Mouse (Mus musculus) Patski (cell line): ENCODE results near the gene Prorsd1. TPM values are rescaled to one million over a fixed set of nuclear protein-coding genes. Genes with fewer than 3 reads are reported as not detected.

Source experiments
- ATAC-seq: fragments of 100-300 bp; one replicate; pipeline ENCODE4 v1.8.0; 2021
- CTCF ChIA-PET: fragments of 350-600 bp; sonication (Branson Sonifier 250); formaldehyde crosslinking; loops from one replicate; lab custom pipeline; 2022; ENCODE audit warnings: inconsistent platforms; lab: Charles Lee
- POLR2A ChIA-PET: fragments of 350-600 bp; sonication (Branson Sonifier 250); formaldehyde crosslinking; loops from one replicate; lab custom pipeline; 2022; ENCODE audit warnings: antibody characterized with exemption, inconsistent platforms; lab: Charles Lee
- DNase-seq: peaks from one replicate; pipeline ENCODE4 v3.0.0-alpha.2; 2011; ENCODE audit warnings: low read depth, low spot score
- H3K27me3 ChIP-seq: fragments of 371-371 bp; one replicate; pipeline ENCODE4 v1.5.1; 2021
- CTCF ChIP-seq: fragments of 100-300 bp; IDR thresholded peaks from one replicate; pipeline ENCODE4 v1.5.1; 2021
- in situ Hi-C: fragments of 300-500 bp; cut with MboI; formaldehyde crosslinking; loops from 3 replicates; pipeline ENCODE4 v1.11.1; 2018; ENCODE audit warnings: low pct_unique_long_range_greater_than_20kb, mixed read lengths
- polyA plus RNA-seq: library from polyadenylated mRNA; unstranded; gene quantifications from one replicate; pipeline ENCODE4 v1.2.3, GENCODE M21; 2021

Gene Prorsd1
- polyA plus RNA-seq, 1 experiment from 2014 or later: 10.9 TPM

- no peak for TF ChIP-seq CTCF
- in situ Hi-C loops: no loop called here
- ATAC-seq (no peak), DNase-seq (no peak)
- CTCF ChIA-PET: interaction anchor here (1.5 kb wide), 1 partner anchor 11 kb away, joined by 4 read pairs; no protein-coding TSS in a partner anchor
- H3K27me3 ChIP-seq: no peaks in the 10 kb centered on the region
- POLR2A ChIA-PET: interaction anchor here (0.6 kb wide), 1 partner anchor 19 kb away, joined by 3 read pairs; no protein-coding TSS in a partner anchor
These were observed 29.6 kb upstream of the Prorsd1 start for GRCm38 (mm10) chr11:29544225-29544945.

DNA sequence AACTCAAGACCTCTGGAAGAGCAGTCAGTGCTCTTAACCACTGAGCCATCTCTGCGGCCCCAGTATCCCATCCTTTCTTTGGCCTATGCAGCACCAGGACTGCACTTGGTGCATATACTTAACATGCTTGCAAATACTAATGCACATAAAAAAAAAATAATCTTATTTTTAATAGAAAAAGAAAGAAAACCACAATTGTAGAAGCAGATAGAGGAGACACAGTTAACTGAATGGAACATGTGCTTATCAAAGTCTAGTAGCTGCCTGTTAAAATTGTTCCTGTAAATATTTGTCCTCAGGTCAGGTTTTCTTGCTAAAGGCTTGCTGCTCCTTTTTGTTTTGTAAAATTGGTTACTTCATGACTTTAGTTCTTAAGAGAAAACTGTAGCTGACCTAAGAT is 23.4 kb upstream of the Prorsd1 start:
- no peak for TF ChIP-seq CTCF
- ChIA-PET CTCF (no interaction called here), POLR2A (interaction anchor here (0.6 kb wide), 1 partner anchor 1849 kb away, joined by 3 read pairs; no protein-coding TSS in a partner anchor)
- ATAC-seq (no peak), DNase-seq (no peak)
- in situ Hi-C loops: no loop called here
- no peaks in the 10 kb centered on the region for H3K27me3 ChIP-seq

DNA sequence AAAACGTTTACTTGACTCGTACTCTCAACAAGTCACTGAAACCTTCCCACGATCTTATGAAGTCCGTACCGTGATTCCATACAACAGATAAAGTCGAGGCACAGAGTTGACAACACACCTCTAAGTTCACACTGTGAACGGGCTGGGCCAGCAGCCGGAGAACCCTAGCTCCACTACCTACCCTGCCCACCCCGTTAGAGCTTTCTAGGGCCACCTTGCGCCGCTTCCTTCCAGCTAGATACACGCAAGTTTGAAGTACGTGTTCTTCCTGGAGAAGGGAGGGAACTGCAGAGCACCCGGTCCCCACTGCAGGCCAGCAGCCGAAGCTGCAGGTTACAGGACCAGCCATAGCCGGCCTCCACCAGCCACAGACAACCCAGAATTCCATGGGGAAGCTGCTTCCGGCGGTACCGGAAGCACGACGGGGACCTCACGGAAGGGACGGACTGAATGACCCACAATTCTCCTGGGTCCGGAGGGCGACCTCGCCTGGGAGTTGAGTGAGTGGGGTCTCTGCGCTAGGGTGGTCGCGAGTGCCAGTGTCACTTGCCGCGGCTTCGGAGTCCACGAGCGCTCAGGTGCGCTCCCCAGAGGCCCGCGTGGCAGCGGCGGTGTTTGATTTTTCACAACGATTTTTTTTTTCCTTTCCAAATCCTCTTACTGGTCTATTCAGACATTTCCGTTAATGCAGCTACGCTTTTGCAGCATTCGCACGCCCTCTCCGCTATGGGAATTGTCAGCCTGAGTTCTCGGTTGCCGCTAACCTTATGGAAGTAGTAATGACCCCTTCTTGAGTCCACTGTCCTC is 11.4 kb upstream of the Prorsd1 start, which contains the start of gene Mtif2:
Mtif2 (plus strand) TSS at position 421 of the 807 bp plus-strand sequence.
- ChIA-PET POLR2A (interaction anchor here (0.6 to 1.0 kb wide), 2 partner anchors 31 to 168 kb away, joined by 3 read pairs; no protein-coding TSS in a partner anchor), CTCF (interaction anchor here (1.2 to 1.3 kb wide), 2 partner anchors 9 to 10 kb away, joined by 3 to 5 read pairs; no protein-coding TSS in a partner anchor)
- ATAC-seq (peak; percentile 96), DNase-seq (peak; percentile 41)
- no peak for TF ChIP-seq CTCF
- in situ Hi-C loops: no loop called here
- no peaks in the 10 kb centered on the region for H3K27me3 ChIP-seq

DNA sequence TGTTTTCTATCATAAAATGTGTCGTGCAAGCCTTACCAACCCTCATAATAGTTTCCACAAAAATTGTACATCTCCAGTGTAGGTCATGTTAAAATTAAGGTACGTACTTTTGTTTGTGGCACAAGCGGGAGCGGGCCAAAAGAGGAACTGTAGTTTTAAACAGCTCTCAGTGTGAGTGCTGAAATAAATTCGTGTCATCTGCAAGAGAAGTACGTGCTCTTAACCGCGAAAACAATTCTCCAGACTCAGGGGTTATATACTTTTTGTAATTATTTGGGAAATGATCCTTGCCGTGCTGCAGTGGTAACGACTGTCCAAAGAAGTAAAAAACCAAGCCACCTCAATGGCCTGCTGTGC is 530 bp downstream of the Prorsd1 start:
- ChIA-PET CTCF (no interaction called here), POLR2A (no interaction called here)
- ATAC-seq (no peak), DNase-seq (no peak)
- TF ChIP-seq CTCF: no peak
- peaks cover 6% of the 10 kb centered on the region for H3K27me3 ChIP-seq
- in situ Hi-C loops: no loop called here

DNA sequence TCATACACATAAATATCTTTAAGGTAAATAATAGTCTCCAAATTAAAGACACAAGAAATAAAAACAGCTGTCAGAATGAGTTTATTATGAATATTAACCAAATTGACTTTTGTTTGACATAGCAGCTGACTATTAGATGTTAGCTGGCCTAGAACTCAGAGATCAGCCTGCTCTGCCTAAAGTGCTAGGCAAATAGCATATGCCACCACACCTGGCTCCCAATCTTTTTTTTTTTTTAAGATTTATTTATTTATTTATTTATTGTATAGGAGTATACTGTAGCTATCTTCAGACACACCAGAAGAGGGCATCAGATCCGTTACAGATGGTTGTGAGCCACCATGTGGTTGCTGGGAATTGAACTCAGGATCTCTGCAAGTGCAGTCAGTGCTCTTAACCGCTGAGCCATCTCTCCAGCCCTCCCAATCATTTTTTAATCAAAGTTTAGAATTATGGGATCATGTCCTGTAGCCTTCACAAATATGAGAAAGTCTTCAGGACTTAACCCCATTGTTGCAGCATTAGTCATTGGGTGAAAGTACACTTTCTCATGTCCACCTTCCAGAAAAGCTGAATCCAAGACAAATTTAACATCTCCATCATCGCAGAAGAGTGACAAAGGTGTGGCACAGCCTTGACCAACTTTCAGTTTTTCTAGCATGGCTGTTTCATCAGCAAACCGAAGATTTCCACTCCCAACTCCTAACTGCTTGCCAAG is 1.9 kb downstream of the Prorsd1 start:
- ChIA-PET POLR2A (no interaction called here), CTCF (interaction anchor here (0.7 kb wide), 1 partner anchor 264 kb away, joined by 3 read pairs; no protein-coding TSS in a partner anchor)
- no peaks in the 10 kb centered on the region for H3K27me3 ChIP-seq
- peak; percentile 10 for TF ChIP-seq CTCF
- DNase-seq (no peak), ATAC-seq (no peak)
- in situ Hi-C loops: no loop called here

GRCm38 (mm10) chr11:29509421-29509820 is 5.4 kb downstream of the Prorsd1 start:
- in situ Hi-C loops: no loop called here
- ChIA-PET CTCF (no interaction called here), POLR2A (interaction anchor here (1.5 kb wide), 1 partner anchor 18 kb away, joined by 3 read pairs; no protein-coding TSS in a partner anchor)
- ATAC-seq: no peak
- DNase-seq: no peak
- no peaks in the 10 kb centered on the region for H3K27me3 ChIP-seq
- no peak for TF ChIP-seq CTCF

GRCm38 (mm10) chr11:29504899-29505625 is 9.8 kb downstream of the Prorsd1 start:
- in situ Hi-C loops: no loop called here
- DNase-seq: no peak
- no peak for ATAC-seq
- ChIA-PET CTCF (interaction anchor here (1.0 to 2.2 kb wide), 2 partner anchors 10 to 12 kb away, joined by 3 to 9 read pairs; no protein-coding TSS in a partner anchor), POLR2A (no interaction called here)
- no peak for TF ChIP-seq CTCF
- H3K27me3 ChIP-seq: no peaks in the 10 kb centered on the region

- no peaks in the 10 kb centered on the region for H3K27me3 ChIP-seq
- TF ChIP-seq CTCF: no peak
- DNase-seq (no peak), ATAC-seq (no peak)
- in situ Hi-C loops: no loop called here
- POLR2A ChIA-PET: no interaction called here
- CTCF ChIA-PET: no interaction called here
These were observed 10.6 kb downstream of the Prorsd1 start for GRCm38 (mm10) chr11:29503948-29504893.

- TF ChIP-seq CTCF: no peak
- in situ Hi-C loops: loop anchor here (25.0 kb wide), 1 partner anchor 235 kb away; no protein-coding TSS in a partner anchor
- POLR2A ChIA-PET: no interaction called here
These were observed 17.9 kb downstream of the Prorsd1 start for GRCm38 (mm10) chr11:29496962-29497361.

More at GRCm38 (mm10) chr11:29496962-29497361, 17.9 kb downstream of the Prorsd1 start:
- CTCF ChIA-PET: no interaction called here
- ATAC-seq (no peak), DNase-seq (no peak)
- H3K27me3 ChIP-seq: no peaks in the 10 kb centered on the region
